Mouse (Mus musculus): ENCODE data around the gene Nppc. TPM values are rescaled to one million over a fixed set of nuclear protein-coding genes. Genes with fewer than 3 reads are reported as not detected.

Nppc gene
- polyA plus RNA-seq, 1 experiment from 2014 or later, result 1.4 TPM

DNA sequence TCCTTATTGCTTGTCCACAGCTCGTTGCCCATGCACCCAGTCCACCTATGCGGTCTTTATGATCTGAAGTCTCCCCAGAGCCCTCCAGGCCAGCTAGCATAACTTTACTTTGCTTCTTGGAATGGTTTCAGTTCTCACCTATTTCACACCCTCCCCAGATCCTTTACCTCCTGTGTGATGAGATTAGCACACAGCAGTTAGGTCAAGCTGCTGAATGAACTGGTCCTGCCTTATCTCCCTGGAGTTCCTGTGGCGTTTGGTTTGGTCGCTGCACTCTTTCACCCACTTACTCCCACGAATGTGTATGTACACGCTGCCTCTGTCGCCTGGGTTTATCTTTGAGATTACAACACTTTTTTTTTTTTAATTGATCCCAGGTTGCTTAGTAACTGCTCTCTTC is 30.0 kb upstream of the Nppc start:
- Histone ChIP-seq H3K4me2 (ENCODE audit: low read depth, low read length) (no peak overlapping the region), H3K27ac (ENCODE audit: low read length) (no peak overlapping the region), H3K4me3 (ENCODE audit: low read length) (no peak overlapping the region), H3K9me3 (ENCODE audit: control insufficient read depth, low read length) (no peaks in the 10 kb centered on the region), H3K9ac (ENCODE audit: low read length) (no peak overlapping the region), H3K4me1 (replicated peaks; ENCODE audit: control insufficient read depth, insufficient read depth, low read length) (0 out of 2 replicates have a peak, but pooled peaks cover under 1% of the 10 kb centered on the region), H3K36me3 (ENCODE audit: control insufficient read depth, insufficient read depth, low read length) (no peaks in the 10 kb centered on the region), H3K27me3 (ENCODE audit: control insufficient read depth, insufficient read depth, low read depth, low read length) (no peaks in the 10 kb centered on the region)
- 44% methylated on average over 7 of the region's 7 CpGs for WGBS
- ATAC-seq (ENCODE audit: low read depth), result no peak

DNA sequence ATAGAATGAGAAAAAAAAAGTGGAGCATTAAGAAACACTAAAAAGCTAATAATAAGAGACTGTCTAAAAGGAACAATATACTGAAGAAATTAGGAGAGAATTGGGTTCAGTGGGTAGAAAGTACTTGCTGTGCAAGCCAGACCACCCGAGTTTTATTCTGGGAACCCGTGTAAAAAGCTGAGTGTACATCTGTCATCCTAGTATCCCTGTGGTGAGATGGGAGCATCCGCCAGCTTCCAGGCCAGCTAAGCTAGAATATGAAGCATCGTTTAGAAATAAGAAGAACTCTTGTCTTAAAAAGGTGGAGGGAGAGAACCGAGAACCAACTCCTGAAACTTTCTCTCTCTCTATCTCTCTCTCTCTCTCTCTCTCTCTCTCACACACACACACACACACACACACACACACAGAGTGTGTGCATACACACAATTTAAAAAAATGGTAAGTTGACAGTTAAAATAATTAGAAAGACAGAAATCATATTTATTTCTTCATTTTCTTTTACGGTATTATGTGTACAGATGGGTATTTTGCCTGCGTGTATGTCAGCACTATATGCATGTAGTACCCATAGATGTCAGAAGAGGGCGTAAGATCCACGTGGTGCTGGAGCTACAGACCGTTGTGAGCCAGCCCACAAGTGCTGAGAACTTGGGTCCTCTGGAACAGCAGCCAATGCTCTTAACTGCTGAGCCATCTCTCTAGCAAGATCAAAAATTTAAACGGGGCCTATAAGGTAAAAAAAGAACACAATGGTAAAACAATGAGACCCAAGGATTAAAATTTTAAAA is 29.2 kb upstream of the Nppc start:
- Histone ChIP-seq H3K4me1 (replicated peaks; ENCODE audit: control insufficient read depth, insufficient read depth, low read length) (no peaks in the 10 kb centered on the region), H3K9me3 (ENCODE audit: control insufficient read depth, low read length) (no peaks in the 10 kb centered on the region), H3K27ac (ENCODE audit: low read length) (no peak overlapping the region), H3K4me3 (ENCODE audit: low read length) (no peak overlapping the region), H3K36me3 (ENCODE audit: control insufficient read depth, insufficient read depth, low read length) (no peaks in the 10 kb centered on the region), H3K4me2 (ENCODE audit: low read depth, low read length) (no peak overlapping the region), H3K9ac (ENCODE audit: low read length) (no peak overlapping the region), H3K27me3 (ENCODE audit: control insufficient read depth, insufficient read depth, low read depth, low read length) (no peaks in the 10 kb centered on the region)
- ATAC-seq (ENCODE audit: low read depth), result no peak
- WGBS, result 66% methylated on average over 11 of the region's 11 CpGs

DNA sequence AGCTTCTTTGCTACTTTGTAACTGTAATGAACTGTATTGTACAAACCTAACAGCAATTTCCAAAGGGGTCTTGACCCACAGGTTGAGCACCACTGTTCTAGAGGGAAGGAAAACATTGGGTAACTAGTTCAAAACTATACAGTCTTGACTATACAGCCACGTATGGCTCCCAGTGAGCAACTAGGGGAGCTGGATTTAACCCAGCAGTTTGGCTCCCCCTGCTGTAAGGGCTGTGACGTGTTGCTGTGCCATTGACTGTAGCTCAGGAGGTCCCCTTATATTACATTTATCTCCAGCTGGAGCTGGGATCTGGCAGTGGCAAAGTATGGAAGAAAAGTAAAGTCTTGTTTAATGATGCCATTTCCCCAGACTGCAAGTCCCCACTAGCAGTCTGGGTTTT is 28.4 kb upstream of the Nppc start:
- no peak overlapping the region for H3K4me2 ChIP-seq (ENCODE audit: low read depth, low read length)
- 32% methylated on average over 2 of the region's 2 CpGs for WGBS
- no peak overlapping the region for H3K4me3 ChIP-seq (ENCODE audit: low read length)
- ATAC-seq (ENCODE audit: low read depth), result no peak
- no peak overlapping the region for H3K27ac ChIP-seq (ENCODE audit: low read length)
- H3K9ac ChIP-seq (ENCODE audit: low read length), result no peak overlapping the region
- no peaks in the 10 kb centered on the region for H3K9me3 ChIP-seq (ENCODE audit: control insufficient read depth, low read length)
- H3K4me1 ChIP-seq (replicated peaks; ENCODE audit: control insufficient read depth, insufficient read depth, low read length), result no peaks in the 10 kb centered on the region
- no peaks in the 10 kb centered on the region for H3K27me3 ChIP-seq (ENCODE audit: control insufficient read depth, insufficient read depth, low read depth, low read length)
- H3K36me3 ChIP-seq (ENCODE audit: control insufficient read depth, insufficient read depth, low read length), result no peaks in the 10 kb centered on the region

DNA sequence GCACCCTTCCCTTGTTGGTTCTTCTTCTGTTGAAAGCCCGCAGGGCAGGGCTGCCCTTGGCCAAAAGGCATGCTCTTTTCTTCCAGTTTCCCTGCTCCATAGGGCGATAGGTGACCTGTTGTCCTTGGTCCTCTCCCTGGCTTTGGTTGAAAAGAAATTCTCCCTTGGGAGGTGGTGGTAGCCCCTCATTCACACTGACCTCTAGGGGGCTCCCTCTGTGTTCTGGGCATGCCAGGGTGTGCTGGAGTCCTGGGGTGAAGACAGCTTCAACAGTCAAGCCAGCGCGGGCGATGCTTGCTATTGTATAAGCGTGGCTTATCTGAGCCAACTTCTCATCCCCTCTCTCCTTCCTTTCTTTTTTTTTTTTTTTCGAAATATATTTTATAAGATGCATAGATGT is 26.6 kb upstream of the Nppc start:
- no peak overlapping the region for H3K27ac ChIP-seq (ENCODE audit: low read length)
- 41% methylated on average over 7 of the region's 7 CpGs for WGBS
- no peaks in the 10 kb centered on the region for H3K4me1 ChIP-seq (replicated peaks; ENCODE audit: control insufficient read depth, insufficient read depth, low read length)
- H3K9me3 ChIP-seq (ENCODE audit: control insufficient read depth, low read length), result no peaks in the 10 kb centered on the region
- no peaks in the 10 kb centered on the region for H3K36me3 ChIP-seq (ENCODE audit: control insufficient read depth, insufficient read depth, low read length)
- H3K4me2 ChIP-seq (ENCODE audit: low read depth, low read length), result no peak overlapping the region
- no peak for ATAC-seq (ENCODE audit: low read depth)
- H3K4me3 ChIP-seq (ENCODE audit: low read length), result no peak overlapping the region
- no peak overlapping the region for H3K9ac ChIP-seq (ENCODE audit: low read length)
- no peaks in the 10 kb centered on the region for H3K27me3 ChIP-seq (ENCODE audit: control insufficient read depth, insufficient read depth, low read depth, low read length)

DNA sequence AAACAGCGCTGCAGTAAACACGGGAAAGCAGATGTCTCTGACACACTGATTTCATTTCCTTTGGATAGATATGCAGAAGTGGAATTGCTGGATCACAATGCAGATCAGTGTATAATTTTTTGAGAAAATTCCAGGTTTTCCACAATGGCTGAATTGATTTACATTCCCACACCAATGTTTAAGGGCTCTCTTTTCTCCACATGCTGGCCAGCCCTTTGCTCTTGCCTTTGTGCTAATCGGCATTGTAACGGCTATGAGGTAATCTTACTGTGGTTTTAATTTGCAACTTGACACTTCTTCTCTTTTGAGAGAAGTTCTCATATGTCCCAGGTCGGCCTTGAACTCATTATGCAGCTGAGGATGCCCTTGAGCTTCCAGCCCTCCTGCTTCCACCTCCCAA is 20.7 kb upstream of the Nppc start:
- Histone ChIP-seq H3K27me3 (ENCODE audit: control insufficient read depth, insufficient read depth, low read depth, low read length) (no peaks in the 10 kb centered on the region), H3K9ac (ENCODE audit: low read length) (no peak overlapping the region), H3K9me3 (ENCODE audit: control insufficient read depth, low read length) (no peaks in the 10 kb centered on the region), H3K4me2 (ENCODE audit: low read depth, low read length) (no peak overlapping the region), H3K36me3 (ENCODE audit: control insufficient read depth, insufficient read depth, low read length) (no peaks in the 10 kb centered on the region), H3K4me3 (ENCODE audit: low read length) (no peak overlapping the region), H3K27ac (ENCODE audit: low read length) (no peak overlapping the region), H3K4me1 (replicated peaks; ENCODE audit: control insufficient read depth, insufficient read depth, low read length) (no peaks in the 10 kb centered on the region)
- 62% methylated on average over 5 of the region's 5 CpGs for WGBS
- ATAC-seq (ENCODE audit: low read depth), result no peak

DNA sequence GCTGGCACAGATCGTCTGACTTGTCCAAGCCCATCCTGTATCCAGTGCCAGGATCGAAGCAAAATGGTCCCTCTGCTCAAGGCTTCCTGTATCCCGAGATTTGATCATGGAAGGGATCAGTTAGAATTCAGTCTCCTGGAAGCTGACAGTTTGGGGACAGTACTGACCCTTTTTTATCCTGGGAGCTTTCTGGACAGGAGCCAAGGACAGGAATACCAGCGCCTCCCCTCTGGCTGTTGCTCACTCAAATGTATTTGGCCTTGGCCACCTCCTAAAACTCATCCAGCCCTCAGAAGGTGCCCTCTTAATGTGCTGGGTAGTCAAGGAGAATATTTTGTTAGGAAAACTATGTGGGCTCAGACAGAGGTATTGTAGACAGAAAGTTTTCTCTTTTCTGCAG is 16.9 kb upstream of the Nppc start:
- no peak for ATAC-seq (ENCODE audit: low read depth)
- no peak overlapping the region for H3K9ac ChIP-seq (ENCODE audit: low read length)
- WGBS, result 63% methylated on average over 4 of the region's 4 CpGs

DNA sequence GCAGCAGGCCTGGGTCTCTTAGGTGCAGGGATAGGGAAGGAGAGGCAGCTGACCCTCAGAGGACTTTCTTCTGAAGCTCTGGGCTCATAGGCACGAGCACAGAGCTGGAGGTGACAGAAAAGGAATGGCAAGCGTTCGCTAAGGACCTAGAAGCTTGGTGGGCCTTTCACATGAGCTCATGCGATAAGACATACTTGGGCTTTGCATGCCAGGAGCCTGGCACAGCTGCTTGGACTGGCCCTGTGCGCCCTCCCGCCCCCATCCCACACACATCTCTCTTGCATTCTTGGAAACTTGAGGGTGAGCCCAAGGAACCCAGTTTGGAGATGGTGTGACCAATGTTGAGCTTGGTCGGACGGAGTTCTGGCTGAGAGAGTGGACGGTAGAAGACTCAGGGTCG is 8.3 kb upstream of the Nppc start:
- H3K9ac ChIP-seq (ENCODE audit: low read length), result no peak overlapping the region
- H3K4me3 ChIP-seq (ENCODE audit: low read length), result no peak overlapping the region
- H3K27me3 ChIP-seq (ENCODE audit: control insufficient read depth, insufficient read depth, low read depth, low read length), result no peaks in the 10 kb centered on the region
- H3K9me3 ChIP-seq (ENCODE audit: control insufficient read depth, low read length), result no peaks in the 10 kb centered on the region
- H3K27ac ChIP-seq (ENCODE audit: low read length), result no peak overlapping the region
- H3K36me3 ChIP-seq (ENCODE audit: control insufficient read depth, insufficient read depth, low read length), result no peaks in the 10 kb centered on the region
- H3K4me2 ChIP-seq (ENCODE audit: low read depth, low read length), result no peak overlapping the region
- H3K4me1 ChIP-seq (replicated peaks; ENCODE audit: control insufficient read depth, insufficient read depth, low read length), result no peaks in the 10 kb centered on the region
- 85% methylated on average over 10 of the region's 10 CpGs for WGBS
- ATAC-seq (ENCODE audit: low read depth), result no peak

More for the DNA sequence above, 16.9 kb upstream of the Nppc start:
- no peaks in the 10 kb centered on the region for H3K9me3 ChIP-seq (ENCODE audit: control insufficient read depth, low read length)
- H3K36me3 ChIP-seq (ENCODE audit: control insufficient read depth, insufficient read depth, low read length), result no peaks in the 10 kb centered on the region
- H3K27me3 ChIP-seq (ENCODE audit: control insufficient read depth, insufficient read depth, low read depth, low read length), result no peaks in the 10 kb centered on the region
- no peak overlapping the region for H3K4me3 ChIP-seq (ENCODE audit: low read length)
- no peak overlapping the region for H3K27ac ChIP-seq (ENCODE audit: low read length)
- no peak overlapping the region for H3K4me2 ChIP-seq (ENCODE audit: low read depth, low read length)
- no peaks in the 10 kb centered on the region for H3K4me1 ChIP-seq (replicated peaks; ENCODE audit: control insufficient read depth, insufficient read depth, low read length)

DNA sequence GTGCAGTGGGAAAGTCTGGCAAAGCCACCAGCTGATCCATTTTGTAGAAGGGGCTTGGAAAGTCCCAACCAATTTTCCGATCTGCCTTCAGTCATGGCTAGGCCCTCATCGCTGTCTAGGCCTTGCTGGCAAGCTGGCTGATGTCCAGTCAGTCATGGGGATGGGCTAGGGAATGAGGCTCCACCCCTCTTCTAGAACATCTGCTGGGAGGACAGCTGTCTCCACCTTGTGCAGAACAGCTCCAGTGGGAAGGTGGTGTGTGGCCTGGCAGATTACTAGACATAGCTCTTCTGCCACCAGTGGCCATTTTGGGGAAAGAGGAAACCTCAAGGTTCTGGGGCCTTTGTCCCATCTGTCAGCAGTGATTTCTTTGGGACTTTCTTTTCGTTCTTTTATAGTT is 7.3 kb upstream of the Nppc start:
- no peak overlapping the region for H3K9ac ChIP-seq (ENCODE audit: low read length)
- no peaks in the 10 kb centered on the region for H3K36me3 ChIP-seq (ENCODE audit: control insufficient read depth, insufficient read depth, low read length)
- no peak overlapping the region for H3K4me2 ChIP-seq (ENCODE audit: low read depth, low read length)
- H3K9me3 ChIP-seq (ENCODE audit: control insufficient read depth, low read length), result no peaks in the 10 kb centered on the region
- H3K27ac ChIP-seq (ENCODE audit: low read length), result no peak overlapping the region
- 66% methylated on average over 3 of the region's 3 CpGs for WGBS
- no peaks in the 10 kb centered on the region for H3K4me1 ChIP-seq (replicated peaks; ENCODE audit: control insufficient read depth, insufficient read depth, low read length)
- ATAC-seq (ENCODE audit: low read depth), result no peak
- H3K4me3 ChIP-seq (ENCODE audit: low read length), result no peak overlapping the region
- no peaks in the 10 kb centered on the region for H3K27me3 ChIP-seq (ENCODE audit: control insufficient read depth, insufficient read depth, low read depth, low read length)

DNA sequence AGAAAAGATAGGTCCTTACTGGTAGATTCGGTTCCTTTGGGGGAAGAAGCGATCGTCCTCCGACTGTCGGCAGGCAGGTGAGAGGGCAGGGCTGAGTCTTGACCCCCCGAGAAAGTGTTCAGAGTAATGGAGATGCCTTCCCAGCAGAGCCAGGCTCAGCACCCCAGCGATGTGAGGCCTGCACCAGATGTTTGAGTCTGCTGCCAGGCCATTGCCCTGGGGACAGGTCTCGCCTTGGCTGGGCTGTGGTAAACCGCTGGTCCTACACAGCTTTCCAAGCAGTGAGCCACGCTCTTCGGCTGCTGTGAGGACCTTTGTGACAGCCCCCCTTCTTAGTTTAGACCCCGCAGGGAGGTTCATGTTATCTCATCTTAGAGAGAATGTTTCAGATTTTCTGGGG is 4.8 kb upstream of the Nppc start:
- no peak for ATAC-seq (ENCODE audit: low read depth)
- Histone ChIP-seq H3K4me2 (ENCODE audit: low read depth, low read length) (no peak overlapping the region), H3K27me3 (ENCODE audit: control insufficient read depth, insufficient read depth, low read depth, low read length) (peaks cover 16% of the 10 kb centered on the region), H3K36me3 (ENCODE audit: control insufficient read depth, insufficient read depth, low read length) (no peaks in the 10 kb centered on the region), H3K27ac (ENCODE audit: low read length) (no peak overlapping the region), H3K4me3 (ENCODE audit: low read length) (no peak overlapping the region), H3K4me1 (replicated peaks; ENCODE audit: control insufficient read depth, insufficient read depth, low read length) (peaks cover 1% of the 10 kb centered on the region; the same call in 1 of the 2 replicates), H3K9me3 (ENCODE audit: control insufficient read depth, low read length) (no peaks in the 10 kb centered on the region), H3K9ac (ENCODE audit: low read length) (no peak overlapping the region)
- WGBS, result 80% methylated on average over 12 of the region's 12 CpGs

Data from lung, embryonic 16.5 days (tissue).